Mouse (Mus musculus) gastrocnemius, postnatal 14 days (tissue): ENCODE data around the gene Vmn2r68. TPM values are rescaled to one million over a fixed set of nuclear protein-coding genes. Genes with fewer than 3 reads are reported as not detected.

Experiments
- DNase-seq: peaks from one replicate; pipeline ENCODE4 v3.0.0; 2021; ENCODE audit warnings: mixed read lengths
- intact Hi-C: fragments of 180-260 bp; cut with DNase I; formaldehyde crosslinking; loops from one replicate; pipeline ENCODE4 v1.15.1; 2025; ENCODE audit warnings: low total_unique reads
- long read RNA-seq, 2 experiments: library from polyadenylated mRNA; stranded (forward); transcript quantifications; one replicate each; pipeline ENCODE4 v2.0.0; 2021
- total RNA-seq, 2 experiments: library from RNA; stranded (reverse); gene quantifications; 2 replicates each; pipeline ENCODE4 v1.2.3; 2021

Gene Vmn2r68
- total RNA-seq, result not detected
- long read RNA-seq, experiment 1, result 0 reads
- long read RNA-seq, experiment 2, result 0 reads

GRCm38 (mm10) chr7:85237683-85238082, at the start of gene Vmn2r68:
Gene Vmn2r68 (minus strand): TSS chr7:85237783.
- intact Hi-C loops, result no loop called here
- DNase-seq, result no peak

Other genes starting within 250 kb of the Vmn2r68 start
- not detected for gene Vmn2r66, start 225.5 kb downstream of the Vmn2r68 start, total RNA-seq
- not detected for gene Vmn2r67, start 81.8 kb downstream of the Vmn2r68 start, total RNA-seq
- not detected for gene Vmn2r69, start 178.1 kb upstream of the Vmn2r68 start, total RNA-seq